ENCODE assay signal across 7 mouse cellular contexts in genomic region chr1:34439215-34439960, GRCm38 (mm10). TPM values are rescaled to one million over a fixed set of nuclear protein-coding genes. Genes with fewer than 3 reads are reported as not detected.
A peak's percentile ranks its signal among the peaks of the same experiment; 100 is the strongest.
DNase-seq lines count a peak whose midpoint lies in the region; ATAC-seq lines count a peak whose summit lies in the region.

TSS of gene Ccdc115 (minus strand) at chr1:34439672.
TSS of gene Imp4 (plus strand) at chr1:34439851.

- DNase-seq in adrenal gland, adult 8-10 months = peak; percentile 94
- peak; percentile 97 for DNase-seq in embryo, embryonic 9.5 days (ENCODE audit: extremely low spot score)
- peak; percentile 85 to 94 for DNase-seq in gastrocnemius, postnatal 4 days (ENCODE audit: low spot score in 2 of 2)
- peak; percentile 94 for DNase-seq in left cerebral cortex, postnatal 36 days (ENCODE audit: low spot score in 2 of 2)
- peak; percentile 100 for DNase-seq in midbrain, embryonic 11.5 days (ENCODE audit: low spot score, missing footprints)
- DNase-seq in skeletal muscle tissue, adult 2 months (ENCODE audit: low read depth, low spot score) = peak; percentile 97

- intact Hi-C loops in left cerebral cortex, postnatal 36 days (cut with DNase I) = loop anchor here (10.0 kb wide), 2 partner anchors 145 to 225 kb away; no protein-coding TSS in a partner anchor

- H3K4me3 ChIP-seq in intestine, embryonic 16.5 days (ENCODE audit: low read length) = peak within 1 kb of the TSS; percentile 65
- H3K4me3 ChIP-seq in midbrain, embryonic 11.5 days (ENCODE audit: low read depth, low read length) = peak within 1 kb of the TSS; percentile 71

- under 1% methylated on average over 48 of the region's 48 CpGs for WGBS in intestine, embryonic 16.5 days
- WGBS in midbrain, embryonic 11.5 days = under 1% methylated on average over 48 of the region's 48 CpGs

- peaks cover 12% of the 10 kb centered on the region for H3K4me1 ChIP-seq in intestine, embryonic 16.5 days (ENCODE audit: control insufficient read depth, insufficient read depth, low read length)
- peaks cover 10% of the 10 kb centered on the region for H3K4me1 ChIP-seq in midbrain, embryonic 11.5 days (ENCODE audit: control insufficient read depth, insufficient read depth, low read length)

- H3K27me3 ChIP-seq in intestine, embryonic 16.5 days (replicated peaks; ENCODE audit: control insufficient read depth, insufficient read depth, low read length) = no peaks in the 10 kb centered on the region
- no peaks in the 10 kb centered on the region for H3K27me3 ChIP-seq in midbrain, embryonic 11.5 days (ENCODE audit: control insufficient read depth, insufficient read depth, low read length)

- H3K4me2 ChIP-seq in intestine, embryonic 16.5 days (ENCODE audit: low read depth, low read length) = peak within 1 kb of the TSS; percentile 77
- peak within 1 kb of the TSS; percentile 72 for H3K4me2 ChIP-seq in midbrain, embryonic 11.5 days

- peak within 1 kb of the TSS; percentile 78 for H3K9ac ChIP-seq in intestine, embryonic 16.5 days (ENCODE audit: low read depth, low read length)
- H3K9ac ChIP-seq in midbrain, embryonic 11.5 days (ENCODE audit: low read length) = peak within 1 kb of the TSS; percentile 71

- H3K9me3 ChIP-seq in intestine, embryonic 16.5 days (ENCODE audit: control insufficient read depth, low read length) = no peaks in the 10 kb centered on the region
- H3K9me3 ChIP-seq in midbrain, embryonic 11.5 days (ENCODE audit: control insufficient read depth, low read length) = no peaks in the 10 kb centered on the region

- peak; percentile 96 for ATAC-seq in intestine, embryonic 16.5 days
- peak; percentile 95 for ATAC-seq in midbrain, embryonic 11.5 days (ENCODE audit: low FRiP score)

- peaks cover 15% of the 10 kb centered on the region for H3K36me3 ChIP-seq in intestine, embryonic 16.5 days (ENCODE audit: control insufficient read depth, insufficient read depth, low read length)
- peaks cover 15% of the 10 kb centered on the region for H3K36me3 ChIP-seq in midbrain, embryonic 11.5 days (ENCODE audit: control insufficient read depth, insufficient read depth, low read length)

- H3K27ac ChIP-seq in intestine, embryonic 16.5 days (ENCODE audit: low read length) = peak within 1 kb of the TSS; percentile 74
- H3K27ac ChIP-seq in midbrain, embryonic 11.5 days (ENCODE audit: low read depth, low read length) = no peak within 1 kb of the TSS

RNA-seq across cellular contexts. Expression of gene Ccdc115, which starts in this region (rescaled TPM):
- total RNA-seq in adrenal gland, adult 8-10 months (2022) = 10 to 100 TPM; 17.6 to 22.4 (median 18.9) TPM
- 10 to 100 TPM; 17.2 to 20.9 TPM for total RNA-seq in gastrocnemius, postnatal 4 days (2021)
- 63.3 and 66.4 TPM in 2 replicates for polyA plus RNA-seq in intestine, embryonic 16.5 days (2015; fragmentation: Nextera tagmentation; extraction: Ambion mirVana)
- 10 to 100 TPM; 15.2 to 16.5 TPM for total RNA-seq in left cerebral cortex, postnatal 36 days (2021)
- polyA plus RNA-seq in midbrain, embryonic 11.5 days (2014; fragmentation: Nextera tagmentation; extraction: Ambion mirVana) = 73.9 and 78.3 TPM in 2 replicates

RNA-seq across cellular contexts. Expression of gene Imp4, which starts in this region (rescaled TPM):
- 10 to 100 TPM; 65.7 to 73.7 (median 71.4) TPM for total RNA-seq in adrenal gland, adult 8-10 months (2022)
- 10 to 100 TPM; 26.5 to 27.7 TPM for total RNA-seq in gastrocnemius, postnatal 4 days (2021)
- 112 and 122 TPM in 2 replicates for polyA plus RNA-seq in intestine, embryonic 16.5 days (2015; fragmentation: Nextera tagmentation; extraction: Ambion mirVana)
- total RNA-seq in left cerebral cortex, postnatal 36 days (2021) = 10 to 100 TPM; 29.7 to 35.1 TPM
- polyA plus RNA-seq in midbrain, embryonic 11.5 days (2014; fragmentation: Nextera tagmentation; extraction: Ambion mirVana) = 90.3 and 94.0 TPM in 2 replicates
